Mouse (Mus musculus) intestine, embryonic 15.5 days (tissue): ENCODE data around the gene Agtpbp1. TPM values are rescaled to one million over a fixed set of nuclear protein-coding genes. Genes with fewer than 3 reads are reported as not detected.

Source experiments
- ATAC-seq: fragments of 200-750 bp; cut with Nextera tagmentation; 2 replicates; pipeline ENCODE4 v1.8.0; 2017; ENCODE audit warnings: moderate TSS enrichment, moderate library complexity
- H3K27ac ChIP-seq: fragments of 300-500 bp; sonication (generic); 2 replicates; pipeline ENCODE4 v1.5.1; 2015; ENCODE audit warnings: mild to moderate bottlenecking, inconsistent platforms
- H3K27me3 ChIP-seq: fragments of 300-500 bp; sonication (generic); replicated peaks from 2 replicates; pipeline ENCODE4 v1.6.1; 2015; ENCODE audit warnings: inconsistent platforms
- H3K36me3 ChIP-seq: fragments of 300-500 bp; sonication (generic); 2 replicates; pipeline ENCODE4 v1.6.1; 2015; ENCODE audit warnings: inconsistent platforms
- H3K4me1 ChIP-seq: fragments of 300-500 bp; sonication (generic); replicated peaks from 2 replicates; pipeline ENCODE4 v1.6.1; 2015; ENCODE audit warnings: inconsistent platforms
- H3K4me2 ChIP-seq: fragments of 300-500 bp; sonication (generic); replicated peaks from 2 replicates; pipeline ENCODE4 v1.6.1; 2015; ENCODE audit warnings: mild to moderate bottlenecking, inconsistent platforms
- H3K4me3 ChIP-seq: fragments of 300-500 bp; sonication (generic); replicated peaks from 2 replicates; pipeline ENCODE4 v1.5.1; 2015; ENCODE audit warnings: inconsistent platforms
- H3K9ac ChIP-seq: fragments of 300-500 bp; sonication (generic); 2 replicates; pipeline ENCODE4 v1.6.1; 2015; ENCODE audit warnings: inconsistent platforms
- H3K9me3 ChIP-seq: fragments of 300-500 bp; sonication (generic); 2 replicates; pipeline ENCODE4 v1.6.1; 2016; ENCODE audit warnings: inconsistent platforms
- WGBS: fragments of 180-500 bp; shearing (Covaris S2); methylation state at CpG from one replicate; pipeline ENCODE4 v1.1.7; 2015; 5-methylcytosine and 5-hydroxymethylcytosine counted together
- polyA plus RNA-seq: library from polyadenylated mRNA; unstranded; fragments of >200 nt; fragmentation: Nextera tagmentation; extraction: Ambion mirVana; gene quantifications from 2 replicates; pipeline ENCODE4 v1.2.1, GENCODE M21; 2015

Agtpbp1 gene
- polyA plus RNA-seq, 1 experiment from 2014 or later = 15.7 TPM

- no peaks in the 10 kb centered on the region for H3K27me3 ChIP-seq
- no peaks in the 10 kb centered on the region for H3K4me1 ChIP-seq
- no peak overlapping the region for H3K27ac ChIP-seq
- H3K9me3 ChIP-seq = no peaks in the 10 kb centered on the region
- H3K4me2 ChIP-seq = no peak overlapping the region
- H3K4me3 ChIP-seq = no peak overlapping the region
- ATAC-seq = no peak
- WGBS = 88% methylated on average over 6 of the region's 6 CpGs
- no peak overlapping the region for H3K9ac ChIP-seq
- no peaks in the 10 kb centered on the region for H3K36me3 ChIP-seq
Measured at GRCm38 (mm10) chr13:59444371-59444770, 140.7 kb downstream of the Agtpbp1 start.

- Histone ChIP-seq H3K9me3 (no peaks in the 10 kb centered on the region), H3K27me3 (no peaks in the 10 kb centered on the region), H3K27ac (no peak overlapping the region), H3K36me3 (no peaks in the 10 kb centered on the region), H3K4me3 (no peak overlapping the region), H3K9ac (no peak overlapping the region), H3K4me2 (no peak overlapping the region), H3K4me1 (no peaks in the 10 kb centered on the region)
- WGBS = 73% methylated on average over 1 of the region's 1 CpGs
- no peak for ATAC-seq
Measured at GRCm38 (mm10) chr13:59439683-59440082, 145.3 kb downstream of the Agtpbp1 start.

- H3K36me3 ChIP-seq = no peaks in the 10 kb centered on the region
- no peak overlapping the region for H3K4me3 ChIP-seq
- no peak for ATAC-seq
- H3K9me3 ChIP-seq = no peaks in the 10 kb centered on the region
- H3K4me1 ChIP-seq = 0 out of 2 replicates have a peak, but pooled peaks cover 3% of the 10 kb centered on the region
- no peak overlapping the region for H3K4me2 ChIP-seq
- H3K9ac ChIP-seq = no peak overlapping the region
- H3K27me3 ChIP-seq = no peaks in the 10 kb centered on the region
- WGBS = 93% methylated on average over 1 of the region's 1 CpGs
- H3K27ac ChIP-seq = no peak overlapping the region
Measured at GRCm38 (mm10) chr13:59434554-59434953, 150.5 kb downstream of the Agtpbp1 start.

- Histone ChIP-seq H3K4me3 (0 out of 2 replicates have a peak overlapping the region, but pooled peaks have one; percentile 9), H3K27me3 (no peaks in the 10 kb centered on the region), H3K36me3 (no peaks in the 10 kb centered on the region), H3K4me2 (peak overlapping the region; percentile 41), H3K9ac (no peak overlapping the region), H3K27ac (no peak overlapping the region), H3K9me3 (no peaks in the 10 kb centered on the region), H3K4me1 (0 out of 2 replicates have a peak, but pooled peaks cover 3% of the 10 kb centered on the region)
- ATAC-seq = peak; percentile 41; the same call in 1 of the 2 replicates
- 48% methylated on average over 18 of the region's 18 CpGs for WGBS
Measured at GRCm38 (mm10) chr13:59431124-59431864, 153.7 kb downstream of the Agtpbp1 start.

- no peak for ATAC-seq
- 92% methylated on average over 6 of the region's 6 CpGs for WGBS
- Histone ChIP-seq H3K27ac (no peak overlapping the region), H3K4me2 (no peak overlapping the region), H3K9ac (no peak overlapping the region), H3K36me3 (no peaks in the 10 kb centered on the region), H3K9me3 (no peaks in the 10 kb centered on the region), H3K4me3 (no peak overlapping the region), H3K4me1 (0 out of 2 replicates have a peak, but pooled peaks cover 3% of the 10 kb centered on the region), H3K27me3 (no peaks in the 10 kb centered on the region)
Measured at GRCm38 (mm10) chr13:59429369-59429768, 155.7 kb downstream of the Agtpbp1 start.

GRCm38 (mm10) chr13:59423871-59424270 lies 161.2 kb downstream of the Agtpbp1 start:
- H3K36me3 ChIP-seq = no peaks in the 10 kb centered on the region
- no peak overlapping the region for H3K4me3 ChIP-seq
- H3K4me2 ChIP-seq = no peak overlapping the region
- H3K4me1 ChIP-seq = no peaks in the 10 kb centered on the region
- ATAC-seq = no peak
- H3K27ac ChIP-seq = no peak overlapping the region
- 79% methylated on average over 5 of the region's 5 CpGs for WGBS
- no peak overlapping the region for H3K9ac ChIP-seq
- H3K9me3 ChIP-seq = no peaks in the 10 kb centered on the region
- H3K27me3 ChIP-seq = no peaks in the 10 kb centered on the region

GRCm38 (mm10) chr13:59416530-59417230 lies 168.3 kb downstream of the Agtpbp1 start:
- no peak for ATAC-seq
- H3K4me1 ChIP-seq = no peaks in the 10 kb centered on the region
- WGBS = 84% methylated on average over 15 of the region's 15 CpGs

GRCm38 (mm10) chr13:59413885-59414284 lies 171.1 kb downstream of the Agtpbp1 start:
- H3K4me2 ChIP-seq = no peak overlapping the region
- no peaks in the 10 kb centered on the region for H3K36me3 ChIP-seq
- H3K9me3 ChIP-seq = no peaks in the 10 kb centered on the region
- H3K27me3 ChIP-seq = no peaks in the 10 kb centered on the region
- no peak overlapping the region for H3K9ac ChIP-seq
- no peak for ATAC-seq
- no peaks in the 10 kb centered on the region for H3K4me1 ChIP-seq
- no peak overlapping the region for H3K4me3 ChIP-seq
- no peak overlapping the region for H3K27ac ChIP-seq
- 94% methylated on average over 9 of the region's 9 CpGs for WGBS

More at GRCm38 (mm10) chr13:59416530-59417230, 168.3 kb downstream of the Agtpbp1 start:
- Histone ChIP-seq H3K9me3 (no peaks in the 10 kb centered on the region), H3K4me3 (no peak overlapping the region), H3K27me3 (no peaks in the 10 kb centered on the region), H3K4me2 (no peak overlapping the region), H3K36me3 (no peaks in the 10 kb centered on the region), H3K9ac (no peak overlapping the region), H3K27ac (no peak overlapping the region)

- Histone ChIP-seq H3K27me3 (no peaks in the 10 kb centered on the region), H3K9ac (no peak overlapping the region), H3K27ac (no peak overlapping the region), H3K36me3 (no peaks in the 10 kb centered on the region), H3K9me3 (no peaks in the 10 kb centered on the region), H3K4me1 (no peaks in the 10 kb centered on the region), H3K4me2 (no peak overlapping the region), H3K4me3 (no peak overlapping the region)
- WGBS = 70% methylated on average over 4 of the region's 4 CpGs
- ATAC-seq = no peak
Measured at GRCm38 (mm10) chr13:59412672-59413071, 172.4 kb downstream of the Agtpbp1 start.

- Histone ChIP-seq H3K27me3 (no peaks in the 10 kb centered on the region), H3K36me3 (no peaks in the 10 kb centered on the region), H3K9ac (no peak overlapping the region), H3K4me1 (no peaks in the 10 kb centered on the region), H3K4me3 (no peak overlapping the region), H3K27ac (no peak overlapping the region), H3K4me2 (no peak overlapping the region), H3K9me3 (no peaks in the 10 kb centered on the region)
- 90% methylated on average over 6 of the region's 6 CpGs for WGBS
- no peak for ATAC-seq
Measured at GRCm38 (mm10) chr13:59407182-59407581, 177.8 kb downstream of the Agtpbp1 start.

GRCm38 (mm10) chr13:59402026-59402775 lies 182.8 kb downstream of the Agtpbp1 start:
- Histone ChIP-seq H3K27me3 (no peaks in the 10 kb centered on the region), H3K36me3 (no peaks in the 10 kb centered on the region), H3K9me3 (no peaks in the 10 kb centered on the region), H3K27ac (no peak overlapping the region), H3K4me3 (no peak overlapping the region), H3K4me1 (no peaks in the 10 kb centered on the region), H3K9ac (no peak overlapping the region), H3K4me2 (no peak overlapping the region)
- no peak for ATAC-seq
- 92% methylated on average over 14 of the region's 14 CpGs for WGBS

GRCm38 (mm10) chr13:59397571-59397970 lies 187.5 kb downstream of the Agtpbp1 start:
- WGBS = 27% methylated on average over 3 of the region's 3 CpGs
- no peak overlapping the region for H3K27ac ChIP-seq
- no peaks in the 10 kb centered on the region for H3K4me1 ChIP-seq
- H3K27me3 ChIP-seq = no peaks in the 10 kb centered on the region
- H3K4me2 ChIP-seq = no peak overlapping the region
- H3K36me3 ChIP-seq = no peaks in the 10 kb centered on the region
- ATAC-seq = no peak
- H3K9me3 ChIP-seq = no peaks in the 10 kb centered on the region
- no peak overlapping the region for H3K4me3 ChIP-seq
- H3K9ac ChIP-seq = no peak overlapping the region
